Mouse (Mus musculus) limb, embryonic 15.5 days (tissue): Measurements from ENCODE around the gene Rab42. TPM values are rescaled to one million over a fixed set of nuclear protein-coding genes. Genes with fewer than 3 reads are reported as not detected.

Experiments
- ATAC-seq: fragments of 200-750 bp; cut with Nextera tagmentation; 2 replicates; pipeline ENCODE4 v1.8.0; 2017; ENCODE audit warnings: low read depth, moderate TSS enrichment; ENCODE audit not compliant: insufficient number of reproducible peaks, low FRiP score, low TSS enrichment
- H3K27ac ChIP-seq: fragments of 300-500 bp; sonication (generic); 2 replicates; pipeline ENCODE4 v1.5.1; 2015; ENCODE audit warnings: moderate library complexity, mild to moderate bottlenecking, inconsistent platforms
- H3K27me3 ChIP-seq: fragments of 300-500 bp; sonication (generic); 2 replicates; pipeline ENCODE4 v1.6.1; 2015; ENCODE audit warnings: inconsistent platforms
- H3K36me3 ChIP-seq: fragments of 300-500 bp; sonication (generic); 2 replicates; pipeline ENCODE4 v1.6.1; 2015; ENCODE audit warnings: inconsistent platforms
- H3K4me1 ChIP-seq: fragments of 300-500 bp; sonication (generic); 2 replicates; pipeline ENCODE4 v1.6.1; 2015; ENCODE audit warnings: inconsistent platforms
- H3K4me2 ChIP-seq: fragments of 300-500 bp; sonication (generic); 2 replicates; pipeline ENCODE4 v1.6.1; 2015; ENCODE audit warnings: mild to moderate bottlenecking, inconsistent platforms
- H3K4me3 ChIP-seq: fragments of 300-500 bp; sonication (generic); 2 replicates; pipeline ENCODE4 v1.5.1; 2015; ENCODE audit warnings: mild to moderate bottlenecking, inconsistent platforms
- H3K9ac ChIP-seq: fragments of 300-500 bp; sonication (generic); 2 replicates; pipeline ENCODE4 v1.6.1; 2015; ENCODE audit warnings: inconsistent platforms
- H3K9me3 ChIP-seq: fragments of 300-500 bp; sonication (generic); 2 replicates; pipeline ENCODE4 v1.6.1; 2016; ENCODE audit warnings: inconsistent platforms
- WGBS: fragments of 180-500 bp; shearing (Covaris S2); methylation state at CpG from one replicate; pipeline ENCODE4 v1.1.7; 2015; 5-methylcytosine and 5-hydroxymethylcytosine counted together
- polyA plus RNA-seq: library from polyadenylated mRNA; unstranded; fragments of >200 nt; fragmentation: Nextera tagmentation; extraction: Ambion mirVana; gene quantifications from 2 replicates; pipeline ENCODE4 v1.2.1, GENCODE M21; 2015

Gene Rab42
- polyA plus RNA-seq, 1 experiment from 2014 or later, result 2.7 TPM

GRCm38 (mm10) chr4:132341451-132341850 lies 38.3 kb upstream of the Rab42 start:
- Histone ChIP-seq H3K4me1 (peaks cover 22% of the 10 kb centered on the region), H3K9me3 (no peaks in the 10 kb centered on the region), H3K27ac (no peak overlapping the region), H3K36me3 (peaks cover 41% of the 10 kb centered on the region), H3K9ac (no peak overlapping the region), H3K27me3 (no peaks in the 10 kb centered on the region), H3K4me2 (no peak overlapping the region), H3K4me3 (no peak overlapping the region)
- 88% methylated on average over 3 of the region's 3 CpGs for WGBS
- no peak for ATAC-seq

- Histone ChIP-seq H3K4me1 (peaks cover 12% of the 10 kb centered on the region), H3K9me3 (no peaks in the 10 kb centered on the region), H3K27ac (no peak overlapping the region), H3K27me3 (no peaks in the 10 kb centered on the region), H3K9ac (no peak overlapping the region), H3K4me3 (no peak overlapping the region), H3K4me2 (no peak overlapping the region), H3K36me3 (peaks cover 66% of the 10 kb centered on the region)
- ATAC-seq, result no peak
- WGBS, result 90% methylated on average over 13 of the region's 13 CpGs
Observed at GRCm38 (mm10) chr4:132338943-132339342, 35.8 kb upstream of the Rab42 start.

GRCm38 (mm10) chr4:132332880-132333279 lies 29.7 kb upstream of the Rab42 start:
- H3K9ac ChIP-seq, result no peak overlapping the region
- no peak overlapping the region for H3K4me3 ChIP-seq
- H3K9me3 ChIP-seq, result no peaks in the 10 kb centered on the region
- peaks cover 13% of the 10 kb centered on the region for H3K4me1 ChIP-seq
- no peak for ATAC-seq
- no peak overlapping the region for H3K27ac ChIP-seq
- H3K4me2 ChIP-seq, result no peak overlapping the region
- peaks cover 56% of the 10 kb centered on the region for H3K36me3 ChIP-seq
- WGBS, result 89% methylated on average over 6 of the region's 6 CpGs
- no peaks in the 10 kb centered on the region for H3K27me3 ChIP-seq

- Histone ChIP-seq H3K4me1 (peaks cover 13% of the 10 kb centered on the region), H3K36me3 (peaks cover 48% of the 10 kb centered on the region), H3K27ac (no peak overlapping the region), H3K9me3 (no peaks in the 10 kb centered on the region), H3K4me2 (no peak overlapping the region), H3K27me3 (no peaks in the 10 kb centered on the region), H3K9ac (no peak overlapping the region), H3K4me3 (no peak overlapping the region)
- WGBS, result 77% methylated on average over 3 of the region's 3 CpGs
- ATAC-seq, result no peak
Observed at GRCm38 (mm10) chr4:132331960-132332359, 28.8 kb upstream of the Rab42 start.

GRCm38 (mm10) chr4:132329835-132330354 lies 26.7 kb upstream of the Rab42 start:
- peak overlapping the region; percentile 67 for H3K9ac ChIP-seq
- ATAC-seq, result no peak
- peaks cover 13% of the 10 kb centered on the region for H3K4me1 ChIP-seq
- peak overlapping the region; percentile 61 for H3K4me2 ChIP-seq
- H3K9me3 ChIP-seq, result no peaks in the 10 kb centered on the region
- H3K4me3 ChIP-seq, result peak overlapping the region; percentile 87
- peaks cover 45% of the 10 kb centered on the region for H3K36me3 ChIP-seq
- H3K27me3 ChIP-seq, result no peaks in the 10 kb centered on the region
- H3K27ac ChIP-seq, result peak overlapping the region; percentile 91
- 4% methylated on average over 10 of the region's 10 CpGs for WGBS

GRCm38 (mm10) chr4:132329115-132329834 lies 26.1 kb upstream of the Rab42 start, which contains the start of gene Trnau1ap:
Gene Trnau1ap (minus strand): TSS chr4:132329538.
- peak within 1 kb of the TSS; percentile 91 for H3K27ac ChIP-seq
- ATAC-seq, result peak; percentile 89
- peak within 1 kb of the TSS; percentile 67 for H3K9ac ChIP-seq
- H3K4me3 ChIP-seq, result peak within 1 kb of the TSS; percentile 87
- WGBS, result under 1% methylated on average over 52 of the region's 52 CpGs
- peaks cover 13% of the 10 kb centered on the region for H3K4me1 ChIP-seq
- H3K4me2 ChIP-seq, result peak within 1 kb of the TSS; percentile 61
- no peaks in the 10 kb centered on the region for H3K9me3 ChIP-seq
- H3K36me3 ChIP-seq, result peaks cover 44% of the 10 kb centered on the region
- no peaks in the 10 kb centered on the region for H3K27me3 ChIP-seq

- Histone ChIP-seq H3K4me1 (peaks cover 13% of the 10 kb centered on the region), H3K27me3 (no peaks in the 10 kb centered on the region), H3K36me3 (peaks cover 44% of the 10 kb centered on the region), H3K4me3 (peak overlapping the region; percentile 87), H3K4me2 (peak overlapping the region; percentile 61), H3K9me3 (no peaks in the 10 kb centered on the region), H3K27ac (peak overlapping the region; percentile 91), H3K9ac (peak overlapping the region; percentile 67)
- 47% methylated on average over 14 of the region's 14 CpGs for WGBS
- no peak for ATAC-seq
Observed at GRCm38 (mm10) chr4:132328391-132328982, 25.3 kb upstream of the Rab42 start.

GRCm38 (mm10) chr4:132326481-132326880 lies 23.3 kb upstream of the Rab42 start:
- no peak overlapping the region for H3K9ac ChIP-seq
- peaks cover 13% of the 10 kb centered on the region for H3K4me1 ChIP-seq
- no peak overlapping the region for H3K27ac ChIP-seq
- peaks cover 46% of the 10 kb centered on the region for H3K36me3 ChIP-seq
- no peak overlapping the region for H3K4me2 ChIP-seq
- no peak for ATAC-seq
- WGBS, result 78% methylated on average over 5 of the region's 5 CpGs
- H3K27me3 ChIP-seq, result no peaks in the 10 kb centered on the region
- H3K9me3 ChIP-seq, result no peaks in the 10 kb centered on the region
- no peak overlapping the region for H3K4me3 ChIP-seq

GRCm38 (mm10) chr4:132315711-132316110 lies 12.5 kb upstream of the Rab42 start:
- Histone ChIP-seq H3K9ac (no peak overlapping the region), H3K4me2 (no peak overlapping the region), H3K27me3 (no peaks in the 10 kb centered on the region), H3K4me3 (no peak overlapping the region), H3K9me3 (no peaks in the 10 kb centered on the region), H3K27ac (no peak overlapping the region), H3K36me3 (peaks cover 79% of the 10 kb centered on the region), H3K4me1 (no peaks in the 10 kb centered on the region)
- WGBS, result 89% methylated on average over 8 of the region's 8 CpGs
- no peak for ATAC-seq

GRCm38 (mm10) chr4:132312627-132313026 lies 9.4 kb upstream of the Rab42 start:
- 85% methylated on average over 5 of the region's 5 CpGs for WGBS
- Histone ChIP-seq H3K36me3 (peaks cover 62% of the 10 kb centered on the region), H3K9me3 (no peaks in the 10 kb centered on the region), H3K4me1 (peaks cover 8% of the 10 kb centered on the region), H3K4me2 (no peak overlapping the region), H3K27ac (no peak overlapping the region), H3K27me3 (no peaks in the 10 kb centered on the region), H3K4me3 (no peak overlapping the region), H3K9ac (no peak overlapping the region)
- no peak for ATAC-seq

- H3K27ac ChIP-seq, result 0 out of 2 replicates have a peak overlapping the region, but pooled peaks have one; percentile 27
- H3K27me3 ChIP-seq, result no peaks in the 10 kb centered on the region
- H3K4me3 ChIP-seq, result no peak overlapping the region
- H3K4me1 ChIP-seq, result peaks cover 8% of the 10 kb centered on the region
- 50% methylated on average over 3 of the region's 3 CpGs for WGBS
- H3K9me3 ChIP-seq, result no peaks in the 10 kb centered on the region
- peaks cover 55% of the 10 kb centered on the region for H3K36me3 ChIP-seq
- H3K4me2 ChIP-seq, result no peak overlapping the region
- no peak for ATAC-seq
- H3K9ac ChIP-seq, result no peak overlapping the region
Observed at GRCm38 (mm10) chr4:132311801-132312200, 8.6 kb upstream of the Rab42 start.

GRCm38 (mm10) chr4:132311209-132311608 lies 8.0 kb upstream of the Rab42 start:
- Histone ChIP-seq H3K27me3 (no peaks in the 10 kb centered on the region), H3K9me3 (no peaks in the 10 kb centered on the region), H3K9ac (no peak overlapping the region), H3K36me3 (peaks cover 49% of the 10 kb centered on the region), H3K4me1 (peaks cover 8% of the 10 kb centered on the region), H3K4me3 (no peak overlapping the region), H3K4me2 (no peak overlapping the region), H3K27ac (no peak overlapping the region)
- ATAC-seq, result no peak
- 16% methylated on average over 1 of the region's 1 CpGs for WGBS
